Mouse (Mus musculus) ES-E14 (cell line): ENCODE results near the gene Elavl1. TPM values are rescaled to one million over a fixed set of nuclear protein-coding genes. Genes with fewer than 3 reads are reported as not detected.
"Not testable (repeated sequence)": the region's sequence is repeated elsewhere in the genome, so short reads cannot be mapped to it uniquely, and the experiment has no call there.

ENCODE experiments used
- DNase-seq: peaks from one replicate; pipeline ENCODE4 v3.0.0-alpha.2; 2013; ENCODE audit warnings: low read depth, low spot score
- H3K27ac ChIP-seq: 2 replicates; pipeline ENCODE4 v1.5.1; 2012; ENCODE audit warnings: low read depth, mild to moderate bottlenecking, low read length, moderate library complexity, mixed read lengths; ENCODE audit not compliant: poor library complexity, insufficient read depth, severe bottlenecking
- H3K36me3 ChIP-seq: 2 replicates; pipeline ENCODE4 v1.6.1; 2012; ENCODE audit warnings: mild to moderate bottlenecking, low read length, moderate library complexity, mixed read lengths; ENCODE audit not compliant: control insufficient read depth, poor library complexity, insufficient read depth, severe bottlenecking
- H3K4me1 ChIP-seq, 2 experiments: fragments of 150-350 bp in 1 of 2; sonication (generic) in 1 of 2; 2 replicates each; pipeline ENCODE4 v1.6.1; 2012; ENCODE audit warnings: low read length in 2 of 2, mild to moderate bottlenecking in 1 of 2, mixed read lengths in 1 of 2; ENCODE audit not compliant: control insufficient read depth in 2 of 2, insufficient read depth in 2 of 2, poor library complexity in 1 of 2
- H3K4me3 ChIP-seq, 2 experiments: fragments of 150-350 bp in 1 of 2; sonication (generic) in 1 of 2; 2 replicates each; pipeline ENCODE4 v1.5.1; 2012; ENCODE audit warnings: low read length in 2 of 2, low read depth in 1 of 2, mild to moderate bottlenecking in 1 of 2, mixed read lengths in 1 of 2; ENCODE audit not compliant: insufficient read depth in 1 of 2, poor library complexity in 1 of 2, severe bottlenecking in 1 of 2
- H3K9ac ChIP-seq: 2 replicates; pipeline ENCODE4 v1.6.1; 2012; ENCODE audit warnings: low read depth, mild to moderate bottlenecking, low read length, mixed read lengths; ENCODE audit not compliant: poor library complexity, insufficient read depth, severe bottlenecking
- H3K9me3 ChIP-seq: fragments of 150-350 bp; sonication (generic); 2 replicates; pipeline ENCODE4 v1.6.1; 2012; ENCODE audit warnings: low read depth, mild to moderate bottlenecking, low read length; ENCODE audit not compliant: control insufficient read depth, insufficient read depth
- CHD2 ChIP-seq: IDR thresholded peaks from 2 replicates; pipeline ENCODE4 v1.6.1; 2014; ENCODE audit warnings: mild to moderate bottlenecking, low read depth, low read length, inconsistent platforms
- HCFC1 ChIP-seq: IDR thresholded peaks from 2 replicates; pipeline ENCODE4 v1.6.1; 2012; ENCODE audit warnings: low read length, inconsistent platforms, borderline replicate concordance; ENCODE audit not compliant: insufficient read depth
- MAFK ChIP-seq: IDR thresholded peaks from 2 replicates; pipeline ENCODE4 v1.6.1; 2014; ENCODE audit warnings: mild to moderate bottlenecking, low read depth, low read length, inconsistent platforms; ENCODE audit not compliant: insufficient read depth
- ZC3H11A ChIP-seq: IDR thresholded peaks from 2 replicates; pipeline ENCODE4 v1.6.1; 2012; ENCODE audit warnings: low read depth, mild to moderate bottlenecking, inconsistent platforms, low read length, borderline replicate concordance
- ZNF384 ChIP-seq: IDR thresholded peaks from 2 replicates; pipeline ENCODE4 v1.6.1; 2012; ENCODE audit warnings: low read depth, low read length, inconsistent platforms
- in situ Hi-C, 2 experiments: fragments of 600-800 bp; cut with MboI; formaldehyde crosslinking; loops; one replicate each; pipeline ENCODE4 v1.15.1; 2025; ENCODE audit warnings: low sequenced_read_pairs in 2 of 2, inconsistent platforms in 1 of 2; ENCODE audit not compliant: unreplicated experiment in 2 of 2
- total RNA-seq: library from RNA; depleted of rRNA; stranded (reverse); fragments of 300-350 nt; gene quantifications from 2 replicates; pipeline ENCODE4 v1.2.3, GENCODE M21; 2012

The Elavl1 gene
- total RNA-seq, 1 experiment: 73.6 TPM

DNA sequence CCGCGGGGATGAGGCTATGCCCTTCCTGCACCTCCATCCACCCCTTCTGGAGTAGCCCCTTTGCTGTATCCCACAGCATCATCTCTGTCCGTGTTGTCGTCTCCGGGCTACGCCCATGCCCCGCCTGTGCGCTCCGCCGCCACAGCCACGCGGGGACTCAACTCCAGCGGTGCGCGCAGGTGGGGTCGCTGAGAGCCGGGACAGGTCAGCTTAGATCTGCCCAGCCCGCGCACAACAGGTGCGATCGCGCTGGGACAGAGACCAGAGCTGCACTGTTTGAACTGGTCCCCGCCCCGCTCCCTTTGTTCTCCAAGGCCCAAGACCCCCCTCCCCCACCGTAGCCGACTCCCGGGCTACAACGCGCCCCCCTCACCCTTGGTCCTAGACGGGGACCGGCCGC, 66.5 kb downstream of the Elavl1 start:
- in situ Hi-C loops: no loop called here

DNA sequence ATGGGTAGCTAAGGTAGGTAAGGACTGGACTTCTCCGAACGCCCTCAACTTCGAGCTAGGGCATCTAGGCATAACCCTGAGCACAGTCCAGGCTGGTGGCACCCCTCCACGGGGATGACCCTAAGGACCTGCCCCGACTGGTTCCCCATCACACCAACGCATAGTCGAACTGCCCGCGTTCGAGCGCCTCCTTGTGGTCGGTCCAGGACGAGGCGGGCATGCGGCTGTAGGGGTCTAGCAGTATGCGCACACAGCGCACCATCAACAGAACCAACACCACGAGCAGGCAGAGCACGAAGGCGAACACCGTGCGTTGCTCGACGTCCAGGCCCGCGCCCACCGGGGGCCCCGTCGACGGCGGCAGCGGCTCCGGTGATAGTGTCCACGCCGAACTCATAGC, 67.0 kb downstream of the Elavl1 start:
- H3K36me3 ChIP-seq: peaks cover 30% of the 10 kb centered on the region
- peak overlapping the region; percentile 78 to 92 for H3K4me3 ChIP-seq
- peak; percentile 66 for DNase-seq
- H3K4me1 ChIP-seq: peaks cover 3 to 14% of the 10 kb centered on the region in 2 experiments; a peak in 2 of 4 replicates
- in situ Hi-C loops: no loop called here
- H3K9ac ChIP-seq: peak overlapping the region; percentile 70
- peak overlapping the region; percentile 30; the same call in 1 of the 2 replicates for H3K27ac ChIP-seq
- TF ChIP-seq ZC3H11A (no peak), MAFK (no peak), ZNF384 (no peak)
- no peaks in the 10 kb centered on the region for H3K9me3 ChIP-seq

More for the DNA sequence above, 66.5 kb downstream of the Elavl1 start:
- peaks cover 32% of the 10 kb centered on the region for H3K36me3 ChIP-seq
- peak overlapping the region; percentile 70 for H3K9ac ChIP-seq
- TF ChIP-seq HCFC1 (no peak), CHD2 (no peak), ZC3H11A (no peak)
- no peaks in the 10 kb centered on the region for H3K9me3 ChIP-seq
- H3K4me3 ChIP-seq: peak overlapping the region; percentile 78 to 92
- H3K27ac ChIP-seq: peak overlapping the region; percentile 30; the same call in 1 of the 2 replicates
- H3K4me1 ChIP-seq: peaks cover 3 to 11% of the 10 kb centered on the region in 2 experiments; a peak in 2 of 4 replicates
- peak; percentile 78 for DNase-seq

DNA sequence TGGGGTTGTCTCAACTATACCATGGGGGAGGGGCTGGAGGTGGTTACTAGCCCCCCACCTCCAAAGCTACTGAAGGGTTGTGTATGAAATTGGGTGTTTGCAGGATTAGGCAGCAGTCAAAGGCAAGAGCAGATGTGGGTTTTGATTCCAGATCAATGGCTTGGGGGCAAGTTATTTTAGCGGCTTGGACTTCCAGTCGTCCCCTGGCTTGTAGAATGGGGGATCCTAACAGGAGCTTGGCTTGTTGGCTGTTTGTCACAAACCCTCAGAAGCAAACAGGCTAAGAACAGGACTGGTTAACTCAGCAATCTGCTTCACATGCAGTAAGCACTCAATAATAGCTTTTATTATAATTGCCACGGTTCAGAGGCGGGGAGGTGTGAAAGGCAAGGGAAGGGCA, 67.9 kb downstream of the Elavl1 start:
- no peaks in the 10 kb centered on the region for H3K9me3 ChIP-seq
- no peak overlapping the region for H3K9ac ChIP-seq
- H3K4me1 ChIP-seq: peaks cover 6 to 16% of the 10 kb centered on the region in 2 experiments; a peak in 2 of 4 replicates
- DNase-seq: no peak
- H3K4me3 ChIP-seq: no peak overlapping the region
- H3K27ac ChIP-seq: no peak overlapping the region
- in situ Hi-C loops: no loop called here
- peaks cover 24% of the 10 kb centered on the region for H3K36me3 ChIP-seq
- TF ChIP-seq MAFK (no peak), CHD2 (no peak), ZC3H11A (no peak), HCFC1 (no peak), ZNF384 (no peak)

GRCm38 (mm10) chr8:4256911-4257310, 68.3 kb downstream of the Elavl1 start:
- no peak for DNase-seq
- H3K9ac ChIP-seq: no peak overlapping the region
- peaks cover 24% of the 10 kb centered on the region for H3K36me3 ChIP-seq
- H3K4me3 ChIP-seq: no peak overlapping the region
- in situ Hi-C loops: no loop called here
- TF ChIP-seq HCFC1 (no peak), CHD2 (no peak), ZNF384 (no peak)
- H3K27ac ChIP-seq: no peak overlapping the region
- H3K4me1 ChIP-seq: peaks cover 7 to 16% of the 10 kb centered on the region in 2 experiments; a peak in 2 of 4 replicates
- H3K9me3 ChIP-seq: no peaks in the 10 kb centered on the region

DNA sequence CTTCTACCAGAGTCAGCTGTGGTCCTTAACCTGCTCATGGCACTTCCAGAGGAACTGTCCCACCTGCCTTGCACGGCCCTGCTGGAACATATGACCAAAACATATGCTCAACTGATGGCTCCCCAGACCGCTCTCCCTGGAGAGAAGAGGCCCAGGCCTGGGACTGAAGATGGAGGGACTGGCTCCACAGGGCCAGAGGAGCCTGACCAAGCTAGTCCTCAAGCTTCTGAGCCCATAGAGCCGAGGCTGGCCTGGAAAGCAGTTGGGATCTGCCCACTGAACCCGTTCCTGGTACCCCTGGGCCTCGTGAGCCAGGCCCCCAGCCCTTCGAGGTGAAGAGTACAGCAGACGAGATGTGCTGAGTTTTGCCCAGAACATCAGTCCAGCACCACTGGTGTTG, 69.7 kb downstream of the Elavl1 start:
- H3K9ac ChIP-seq, H3K4me3 ChIP-seq, H3K9me3 ChIP-seq, in situ Hi-C loops, DNase-seq, H3K27ac ChIP-seq: not testable (repeated sequence)
- peaks cover 7 to 17% of the 10 kb centered on the region in 2 experiments; a peak in 2 of 4 replicates for H3K4me1 ChIP-seq
- H3K36me3 ChIP-seq: peaks cover 15% of the 10 kb centered on the region
